Mouse (Mus musculus) thymus, postnatal 14 days (tissue): ENCODE measurements around the gene Amy1.
"Not testable (repeated sequence)": the region's sequence is repeated elsewhere in the genome, so short reads cannot be mapped to it uniquely, and the experiment has no call there.

Experiments
- DNase-seq: peaks from one replicate; pipeline ENCODE4 v3.0.0; 2021

The Amy1 gene

GRCm38 (mm10) chr3:113606599-113606998 lies at the start of gene Amy1:
Amy1 (minus strand) TSS chr3:113606699.
- no peak for DNase-seq

GRCm38 (mm10) chr3:113654335-113654734 lies 47.8 kb upstream of the Amy1 start:
- no peak for DNase-seq

GRCm38 (mm10) chr3:113651386-113651785 lies 44.9 kb upstream of the Amy1 start:
- not testable (repeated sequence) for DNase-seq

- no peak for DNase-seq
Observed at GRCm38 (mm10) chr3:113639545-113639944, 33.0 kb upstream of the Amy1 start.

- no peak for DNase-seq
Observed at GRCm38 (mm10) chr3:113634220-113634619, 27.7 kb upstream of the Amy1 start.

GRCm38 (mm10) chr3:113631611-113632010 lies 25.1 kb upstream of the Amy1 start:
- DNase-seq, result no peak

GRCm38 (mm10) chr3:113630564-113630963 lies 24.1 kb upstream of the Amy1 start:
- DNase-seq, result peak; percentile 18

GRCm38 (mm10) chr3:113629606-113630359 lies 23.3 kb upstream of the Amy1 start, which contains the start of gene Rnpc3:
Rnpc3 (minus strand) TSS chr3:113630149.
- DNase-seq, result peak; percentile 96

GRCm38 (mm10) chr3:113590844-113591243 lies 15.7 kb downstream of the Amy1 start:
- no peak for DNase-seq

GRCm38 (mm10) chr3:113574578-113574977 lies 31.9 kb downstream of the Amy1 start:
- DNase-seq, result no peak

GRCm38 (mm10) chr3:113574138-113574537 lies 32.4 kb downstream of the Amy1 start:
- DNase-seq, result no peak

GRCm38 (mm10) chr3:113572158-113572557 lies 34.3 kb downstream of the Amy1 start:
- DNase-seq, result no peak

- no peak for DNase-seq
Observed at GRCm38 (mm10) chr3:113539692-113540091, 66.8 kb downstream of the Amy1 start.

GRCm38 (mm10) chr3:113532328-113532727 lies 74.2 kb downstream of the Amy1 start, which contains the start of gene Amy2a1:
Amy2a1 (minus strand) TSS chr3:113532428.
- not testable (repeated sequence) for DNase-seq
